Mouse (Mus musculus): Measurements from ENCODE around the gene Olfr1367. TPM values are rescaled to one million over a fixed set of nuclear protein-coding genes. Genes with fewer than 3 reads are reported as not detected.

Olfr1367 gene
- not detected for total RNA-seq (2023)

DNA sequence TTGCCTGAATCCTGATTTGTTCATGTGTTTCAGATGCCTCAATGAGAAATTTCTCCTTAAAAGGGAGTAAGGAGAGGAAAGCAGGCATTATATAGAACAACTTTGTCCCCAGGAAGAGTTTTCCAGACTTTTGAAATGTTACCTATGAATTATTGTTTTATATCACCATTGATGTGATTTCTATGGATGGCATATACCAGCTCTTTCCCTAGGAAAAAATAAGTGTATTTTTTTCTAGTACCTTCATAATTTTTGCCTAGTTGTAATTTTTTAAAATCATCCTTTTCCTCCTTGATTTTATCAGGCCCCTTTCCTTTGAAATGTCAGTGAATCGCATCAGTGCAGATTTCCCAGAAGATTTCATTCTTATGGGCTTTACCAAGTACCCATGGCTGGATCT, at the start of gene Olfr1367:
Olfr1367 (plus strand) TSS at position 301 of the 400 bp plus-strand sequence.

DNA sequence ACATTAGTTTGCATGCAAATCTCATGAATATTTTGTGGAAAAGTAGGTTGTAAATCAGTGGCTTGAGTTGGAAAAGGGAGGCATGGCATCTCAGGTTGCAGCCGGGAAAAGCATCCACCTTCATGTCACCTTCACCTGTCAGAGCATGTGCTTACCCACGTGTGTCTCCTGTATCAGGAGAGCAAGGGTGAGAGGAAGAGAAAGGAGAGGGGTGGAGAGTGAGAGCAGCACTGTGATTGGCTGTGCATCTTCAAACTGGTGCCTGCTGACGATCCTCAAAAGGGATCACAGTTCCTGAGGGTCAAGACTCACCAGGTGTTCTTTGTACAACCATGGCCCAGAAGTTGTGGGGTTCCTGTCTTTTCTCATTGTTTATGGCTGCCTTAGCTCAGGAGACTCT, 34.8 kb upstream of the Olfr1367 start, which contains the start of gene Gpx6:
Gpx6 (plus strand) TSS at position 200 of the 400 bp plus-strand sequence.

DNA sequence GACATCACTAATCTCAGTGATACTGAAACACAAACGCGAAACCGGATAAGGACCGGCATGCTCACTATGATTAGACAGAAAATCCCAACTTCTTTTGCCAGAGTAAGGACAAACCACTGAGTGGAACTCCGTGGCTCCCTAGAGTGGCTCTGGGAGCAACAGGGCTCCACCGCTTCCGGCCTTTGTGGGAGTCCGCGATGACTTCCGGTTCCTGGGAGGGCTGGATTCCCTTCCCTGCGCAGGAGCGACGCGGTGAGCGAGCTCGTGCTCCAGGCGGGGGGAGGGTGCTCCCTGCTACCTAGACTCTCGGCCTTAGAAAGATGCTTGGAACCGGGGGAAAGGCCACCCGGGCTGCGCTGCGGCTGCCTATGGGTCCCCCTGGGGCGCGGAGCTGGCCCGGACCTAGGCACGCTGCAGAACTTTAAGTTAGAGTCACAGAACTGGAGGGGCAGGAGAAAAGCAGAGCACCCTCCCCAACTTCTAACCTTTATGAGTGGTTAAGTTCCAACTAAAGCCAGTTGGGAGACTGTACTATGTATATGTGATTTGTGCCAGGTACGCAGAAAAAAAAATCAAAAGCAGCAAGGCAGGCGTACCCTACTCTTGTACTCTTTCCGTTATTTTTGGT, 16.0 kb downstream of the Olfr1367 start, which contains the start of gene Zscan12:
Zscan12 (plus strand) TSS at position 200 of the 628 bp plus-strand sequence.

Other genes with a start within 250 kb of the Olfr1367 start
- gene Olfr1369-ps1, start 235.4 kb upstream of the Olfr1367 start, total RNA-seq (2023), result not detected
- not detected for gene Olfr263, start 217.3 kb upstream of the Olfr1367 start, total RNA-seq (2023)
- not detected for gene Olfr1368, start 201.0 kb upstream of the Olfr1367 start, total RNA-seq (2023)
- gene Trim27, start 167.5 kb upstream of the Olfr1367 start, total RNA-seq (2023), result 10 to 100 TPM; 44.1 to 48.4 TPM
- not detected for gene Gpx5, start 54.2 kb upstream of the Olfr1367 start, total RNA-seq (2023)
- gene Gpx6, start 34.8 kb upstream of the Olfr1367 start, total RNA-seq (2023), result not detected
- 1 to 10 TPM; 1.7 to 2.1 TPM for gene Zscan12, start 15.9 kb downstream of the Olfr1367 start, total RNA-seq (2023)
- 10 to 100 TPM; 22.3 to 26.6 TPM for gene Zkscan3, start 55.8 kb downstream of the Olfr1367 start, total RNA-seq (2023)
- gene Pgbd1, start 94.1 kb downstream of the Olfr1367 start, total RNA-seq (2023), result not detected
- gene Zscan26, start 106.8 kb downstream of the Olfr1367 start, total RNA-seq (2023), result 10 to 100 TPM in 1 of 2 experiments, 1 to 10 TPM in 1; 7.5 to 11.7 TPM
- under 1 TPM; 0.24 to 0.26 TPM for gene Nkapl, start 121.6 kb downstream of the Olfr1367 start, total RNA-seq (2023)
- under 1 TPM; 0.20 TPM for gene Zkscan4, start 132.0 kb downstream of the Olfr1367 start, total RNA-seq (2023)
- gene Gm10065, start 132.5 kb downstream of the Olfr1367 start, total RNA-seq (2023), result not detected
- 1 to 10 TPM; 2.7 to 3.4 TPM for gene AK157302, start 148.3 kb downstream of the Olfr1367 start, total RNA-seq (2023)
- gene Gm11273, start 154.5 kb downstream of the Olfr1367 start, total RNA-seq (2023), result 10 to 100 TPM; 18.9 to 19.1 TPM
- 1 to 10 TPM; 3.8 to 3.9 TPM for gene Zkscan8, start 184.2 kb downstream of the Olfr1367 start, total RNA-seq (2023)
- not detected for gene Olfr1366, start 195.9 kb downstream of the Olfr1367 start, total RNA-seq (2023)
- not detected for gene Olfr1535, start 213.0 kb downstream of the Olfr1367 start, total RNA-seq (2023)
- not detected for gene Olfr1364, start 234.8 kb downstream of the Olfr1367 start, total RNA-seq (2023)